Mouse (Mus musculus) cerebellum, adult 9-10 months (tissue): ENCODE data around the gene Cbx2.

Experiments
- DNase-seq: peaks from one replicate; pipeline ENCODE4 v3.0.0; 2022

Cbx2 gene

DNA sequence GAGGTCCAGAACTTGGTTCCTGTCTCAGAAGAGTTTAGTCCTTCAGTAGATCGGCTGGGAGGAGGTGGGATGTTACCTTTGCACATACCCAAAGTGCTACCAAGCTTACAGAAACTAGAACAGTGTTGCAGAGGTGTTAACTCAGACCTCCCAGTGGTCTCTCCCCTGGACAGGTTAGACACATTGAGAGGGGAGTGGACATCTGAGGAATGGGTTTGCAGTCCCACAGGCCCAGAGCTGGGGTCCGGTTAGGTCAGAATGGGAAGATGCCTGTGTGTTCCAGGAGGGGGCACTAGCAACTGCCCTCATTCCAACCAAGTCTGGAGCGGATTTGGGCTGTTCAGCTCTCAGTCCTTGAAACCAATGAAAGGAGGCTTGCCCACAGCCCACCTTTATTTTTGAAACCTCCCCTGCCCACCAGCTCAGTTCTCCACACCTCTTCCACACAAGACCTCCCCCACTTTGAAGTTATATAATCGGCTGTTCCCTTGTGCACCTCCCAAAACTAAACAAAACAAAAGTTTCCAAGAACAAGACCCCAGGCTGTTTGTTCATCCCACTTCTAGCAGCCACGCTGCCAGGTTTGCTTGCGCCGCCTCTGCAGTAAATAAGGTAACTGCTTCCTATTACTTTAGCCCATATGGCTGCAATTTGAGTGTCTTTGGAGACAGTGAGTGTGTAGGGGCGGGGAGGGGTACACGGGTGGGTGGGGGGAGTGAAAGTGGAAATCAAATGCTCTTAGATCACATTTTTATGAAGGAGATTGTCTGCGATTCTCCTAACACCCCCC lies 21.2 kb downstream of the Cbx2 start:
- DNase-seq = peak; percentile 53

GRCm38 (mm10) chr11:119044551-119045337 lies 22.0 kb downstream of the Cbx2 start:
- DNase-seq = no peak

GRCm38 (mm10) chr11:119046601-119047245 lies 24.0 kb downstream of the Cbx2 start:
- peak; percentile 31 for DNase-seq

DNA sequence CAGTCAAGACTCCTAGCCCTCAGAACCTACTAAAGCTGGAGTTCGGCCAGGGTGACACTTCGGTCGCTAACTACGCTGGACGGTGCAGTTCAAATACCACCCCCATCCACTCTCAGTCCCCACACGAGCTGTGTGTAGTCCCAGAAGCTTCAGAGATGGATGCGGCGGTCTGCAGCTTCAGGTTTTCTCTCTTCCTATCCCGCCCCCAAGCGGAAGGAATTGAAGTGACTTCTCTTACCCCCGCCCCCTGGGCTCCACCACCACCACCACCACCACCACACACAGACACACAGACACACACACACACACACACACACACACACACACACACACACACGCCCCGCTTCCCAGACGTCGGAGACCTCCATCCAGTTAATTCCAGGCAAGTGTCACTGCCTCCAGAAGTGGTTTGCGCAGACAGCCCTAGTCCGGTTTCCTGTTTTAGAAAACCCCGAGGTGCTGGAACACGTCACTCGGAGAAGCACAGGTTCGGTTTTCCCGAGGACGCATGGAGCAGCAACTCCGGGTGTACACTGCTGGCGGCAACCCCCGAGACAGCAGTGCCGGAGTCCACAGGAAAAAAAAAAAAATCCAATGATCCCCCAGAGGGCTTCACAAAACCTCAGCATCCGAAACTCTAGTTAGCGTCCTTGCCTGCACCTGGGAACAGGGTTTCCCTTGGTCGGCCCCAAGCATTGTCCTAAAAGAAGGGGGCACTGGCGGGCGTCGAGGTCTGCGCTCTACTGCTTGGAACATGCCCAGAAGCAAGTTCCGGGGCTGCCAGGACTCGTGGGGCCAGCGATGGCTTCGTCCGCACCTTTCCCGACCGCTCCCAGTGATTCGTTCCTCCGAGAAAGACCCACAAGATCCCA lies 24.7 kb downstream of the Cbx2 start:
- DNase-seq = no peak

GRCm38 (mm10) chr11:119048133-119048510 lies 25.4 kb downstream of the Cbx2 start:
- no peak for DNase-seq

GRCm38 (mm10) chr11:119050361-119050760 lies 27.6 kb downstream of the Cbx2 start:
- DNase-seq = no peak

DNA sequence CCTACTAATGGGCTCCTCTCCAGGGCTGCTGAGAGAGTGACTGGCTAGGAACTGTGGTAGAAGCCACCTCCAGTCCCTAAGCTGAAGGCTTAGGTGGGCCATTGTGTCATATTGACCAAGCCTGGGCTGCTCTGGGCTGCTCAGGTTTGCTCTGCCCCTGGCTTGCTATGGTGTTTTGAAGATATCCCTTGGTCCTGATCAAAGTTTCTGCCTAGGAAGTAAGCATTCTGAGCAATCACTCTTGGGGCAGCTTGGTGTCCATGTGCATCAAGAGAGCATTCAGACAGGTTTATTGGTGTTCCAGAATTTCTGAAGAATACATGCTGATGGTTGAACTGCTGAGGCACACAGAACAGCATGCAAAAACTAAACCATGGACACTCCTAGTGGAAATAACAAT lies 28.7 kb downstream of the Cbx2 start:
- no peak for DNase-seq

GRCm38 (mm10) chr11:119051927-119052660 lies 29.3 kb downstream of the Cbx2 start:
- peak; percentile 70 for DNase-seq

DNA sequence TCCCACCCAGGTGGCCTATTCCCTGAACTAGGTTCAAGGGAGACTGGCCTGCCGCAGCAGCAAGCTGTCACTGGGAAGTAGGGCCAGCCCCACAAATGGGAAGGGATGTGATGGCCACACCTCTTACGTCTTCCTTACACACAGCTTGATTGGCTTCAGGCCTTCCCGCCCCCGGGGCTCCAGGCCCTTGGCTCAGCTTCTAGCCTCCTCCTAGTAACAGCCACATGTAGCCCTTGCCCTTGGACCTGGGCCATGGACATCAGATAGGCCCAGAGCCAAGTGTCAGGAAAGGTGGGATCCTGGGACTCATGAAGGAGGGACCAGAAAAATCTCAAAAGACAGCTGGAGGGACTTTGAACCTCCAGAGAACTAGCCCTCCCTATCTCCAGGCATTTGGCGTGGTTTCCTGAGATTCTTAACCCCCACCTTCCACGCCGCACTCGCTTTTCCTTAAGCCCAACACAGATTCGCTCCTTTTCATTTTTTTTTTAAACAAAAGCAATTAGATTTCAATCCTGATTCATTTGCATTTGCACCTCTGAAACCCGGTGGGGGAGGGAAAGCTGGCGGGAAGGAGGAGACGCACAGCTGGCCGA lies 30.0 kb downstream of the Cbx2 start:
- DNase-seq = no peak

DNA sequence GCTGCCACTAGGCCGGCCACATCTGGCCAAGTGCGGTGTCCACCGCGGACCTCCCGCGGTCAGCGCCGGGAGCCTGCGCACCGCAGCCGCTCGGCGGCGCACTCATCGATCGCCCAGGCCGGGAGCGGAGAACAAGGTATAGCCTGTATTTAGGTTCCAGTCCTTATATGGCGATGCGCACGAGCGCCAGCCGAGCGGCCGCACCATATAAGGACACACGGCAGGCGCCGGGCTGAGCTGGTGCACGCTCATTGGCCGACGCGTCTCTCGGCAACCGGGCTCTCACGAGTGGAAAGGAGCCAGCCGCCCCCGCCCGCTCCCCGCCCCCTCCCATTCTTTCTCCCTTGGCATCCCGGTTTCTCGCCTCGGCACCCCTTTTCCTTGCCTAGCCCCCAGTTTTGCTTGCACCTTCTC lies 30.5 kb downstream of the Cbx2 start:
- DNase-seq = no peak

GRCm38 (mm10) chr11:119053738-119054350 lies 31.1 kb downstream of the Cbx2 start:
- no peak for DNase-seq

DNA sequence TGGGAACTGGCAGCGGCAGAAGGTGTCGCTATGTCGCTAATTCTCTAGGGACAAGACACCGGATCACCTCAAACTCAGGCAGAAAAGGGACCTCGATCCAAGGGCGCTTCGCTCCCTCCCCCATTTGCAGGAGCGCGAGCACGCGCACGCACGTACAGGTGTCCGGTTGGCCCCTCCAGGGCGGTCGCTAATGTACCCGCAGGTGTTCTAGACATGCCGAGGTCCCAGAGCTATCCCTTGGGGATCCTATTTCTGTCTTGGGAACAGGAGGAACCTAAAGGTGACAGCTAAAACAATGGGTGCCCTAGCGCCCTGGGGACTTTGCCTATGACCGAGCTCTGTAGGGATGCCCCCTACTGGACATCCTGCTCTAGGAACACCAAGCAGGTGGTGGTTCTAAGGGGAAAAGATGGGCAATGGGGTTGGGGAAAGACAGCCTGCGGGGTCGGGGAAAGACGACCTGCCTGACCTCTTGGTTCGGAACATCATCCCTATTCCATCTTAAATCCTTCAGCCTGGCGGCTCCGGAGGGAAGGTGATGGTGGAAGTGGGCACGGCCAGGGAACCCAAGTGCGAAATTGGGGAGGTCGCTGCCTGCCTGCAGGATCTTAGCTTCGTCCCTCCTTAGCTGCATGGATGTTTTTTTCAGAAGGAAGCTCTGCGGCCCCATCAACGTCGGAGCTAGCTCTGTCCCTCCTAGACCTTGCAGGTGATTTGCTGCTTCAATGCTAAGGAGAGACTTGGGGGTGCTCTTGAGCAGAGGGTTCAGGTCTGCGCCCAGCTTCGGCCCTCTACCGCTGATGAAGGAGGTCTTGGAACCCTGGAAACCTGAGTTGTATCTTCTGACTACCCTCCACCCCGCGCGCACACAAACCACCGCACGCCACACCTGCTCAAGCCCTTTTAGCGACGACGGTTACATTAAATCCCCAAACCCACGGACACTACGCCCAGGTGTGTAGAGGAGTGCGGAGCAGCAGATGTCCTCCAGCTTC lies 31.9 kb downstream of the Cbx2 start:
- DNase-seq = peak; percentile 45

GRCm38 (mm10) chr11:119055571-119056131 lies 32.9 kb downstream of the Cbx2 start:
- DNase-seq = no peak

GRCm38 (mm10) chr11:119056301-119057211 lies 33.8 kb downstream of the Cbx2 start:
- DNase-seq = no peak

DNA sequence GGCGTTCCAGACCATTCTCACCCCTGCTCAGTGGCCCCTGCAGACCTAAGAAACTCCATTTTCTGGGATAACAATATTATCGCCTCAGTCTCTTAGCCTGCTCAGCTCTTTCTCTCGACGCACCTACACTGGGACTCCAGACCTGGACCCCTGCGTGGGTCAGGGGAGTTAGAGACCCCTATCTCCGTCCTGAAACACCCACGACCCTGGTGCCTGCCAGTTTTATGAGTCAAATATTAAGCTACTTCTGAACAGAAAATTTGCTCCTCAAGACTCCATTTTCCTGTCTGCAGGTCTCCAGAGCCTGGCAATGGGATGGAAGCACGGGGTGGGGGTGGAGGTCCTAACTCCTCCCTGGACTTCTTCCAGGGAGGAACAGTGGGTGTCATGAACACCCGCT lies 34.5 kb downstream of the Cbx2 start:
- DNase-seq = no peak

DNA sequence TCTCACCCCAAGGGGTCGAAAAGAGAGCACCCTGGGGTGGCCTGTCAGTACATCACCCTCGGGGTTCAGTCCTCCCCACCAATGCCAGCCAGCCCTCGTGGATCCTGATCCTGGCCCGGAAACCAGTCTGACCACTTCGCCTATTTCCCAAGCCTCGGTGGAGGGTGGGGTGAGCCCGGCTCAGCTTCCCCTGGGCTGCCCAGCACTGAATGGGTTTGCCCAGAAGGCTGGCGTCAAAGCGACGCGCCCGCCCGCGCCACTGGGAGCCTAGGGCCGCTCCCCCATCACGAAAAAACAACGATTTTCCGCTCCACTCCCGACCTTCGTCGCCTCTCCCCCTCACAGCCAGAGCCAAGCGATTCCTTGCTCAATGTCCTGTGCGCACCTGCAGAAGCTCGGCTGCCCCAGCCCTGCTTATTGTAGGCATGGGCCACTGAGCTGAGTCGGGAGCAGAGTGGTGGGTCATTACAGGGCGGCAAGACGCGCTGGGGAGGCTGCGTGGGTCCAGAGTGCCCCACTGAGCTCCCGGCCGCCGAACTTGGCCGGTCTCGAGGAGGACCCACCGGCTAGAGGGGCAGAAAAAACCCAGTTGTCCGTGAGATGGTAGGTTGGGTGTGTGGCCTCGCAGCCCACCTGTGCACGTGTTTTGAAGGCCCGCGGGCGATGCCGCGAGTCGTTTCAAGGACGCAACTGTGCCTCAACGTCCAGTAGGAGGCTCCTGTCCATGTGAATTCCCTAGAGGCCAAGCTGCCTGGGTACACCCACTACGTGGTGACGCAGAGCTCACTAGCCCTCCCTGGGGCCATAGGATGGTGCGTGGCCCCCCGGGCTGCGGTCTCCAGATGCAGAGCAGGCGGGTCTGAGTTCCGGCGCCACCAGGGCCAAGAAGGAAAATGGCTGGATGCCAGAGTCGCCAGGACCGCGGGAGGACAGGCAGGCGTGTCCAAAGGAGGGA lies 35.6 kb downstream of the Cbx2 start:
- DNase-seq = no peak

- DNase-seq = no peak
Measured at GRCm38 (mm10) chr11:119059256-119059655, 36.5 kb downstream of the Cbx2 start.
